Mouse (Mus musculus): ENCODE data around the gene Asb6. TPM values are rescaled to one million over a fixed set of nuclear protein-coding genes. Genes with fewer than 3 reads are reported as not detected.

The Asb6 gene
- polyA plus RNA-seq, 1 experiment from 2014 or later, result 37.8 TPM

- H3K27me3 ChIP-seq, result no peaks in the 10 kb centered on the region
- peak within 1 kb of the TSS; percentile 96 for H3K27ac ChIP-seq (replicated peaks)
- H3K4me3 ChIP-seq (replicated peaks), result no peak within 1 kb of the TSS
- H3K36me3 ChIP-seq, result no peaks in the 10 kb centered on the region
- peak within 1 kb of the TSS; percentile 25; the same call in 1 of the 2 replicates for H3K4me2 ChIP-seq (replicated peaks)
- WGBS, result 47% methylated on average over 8 of the region's 10 CpGs
- 0 out of 2 replicates have a peak within 1 kb of the TSS, but pooled peaks have one; percentile 12 for H3K9ac ChIP-seq
- H3K4me1 ChIP-seq, result peaks cover 54% of the 10 kb centered on the region
- ATAC-seq (ENCODE audit: insufficient number of reproducible peaks, low FRiP score, low TSS enrichment, low read depth), result no peak
- no peaks in the 10 kb centered on the region for H3K9me3 ChIP-seq (replicated peaks)
Measured at GRCm38 (mm10) chr2:30834373-30835022, 4.4 kb upstream of the Asb6 start, which contains the start of gene Prrx2. Gene Prrx2, plus strand, starts transcription at chr2:30834972.

GRCm38 (mm10) chr2:30833644-30834043 is 3.5 kb upstream of the Asb6 start:
- Histone ChIP-seq H3K27ac (replicated peaks) (peak overlapping the region; percentile 96), H3K4me1 (peaks cover 54% of the 10 kb centered on the region)

GRCm38 (mm10) chr2:30829315-30829714 is 818 bp downstream of the Asb6 start:
- Histone ChIP-seq H3K4me2 (replicated peaks) (no peak overlapping the region), H3K9me3 (replicated peaks) (no peaks in the 10 kb centered on the region), H3K4me3 (replicated peaks) (no peak overlapping the region), H3K4me1 (peaks cover 42% of the 10 kb centered on the region), H3K27ac (replicated peaks) (no peak overlapping the region), H3K27me3 (no peaks in the 10 kb centered on the region), H3K36me3 (peaks cover 25% of the 10 kb centered on the region), H3K9ac (no peak overlapping the region)
- no peak for ATAC-seq (ENCODE audit: insufficient number of reproducible peaks, low FRiP score, low TSS enrichment, low read depth)
- 32% methylated on average over 5 of the region's 5 CpGs for WGBS

More at GRCm38 (mm10) chr2:30833644-30834043, 3.5 kb upstream of the Asb6 start:
- 0 out of 2 replicates have a peak overlapping the region, but pooled peaks have one; percentile 12 for H3K9ac ChIP-seq
- peak overlapping the region; percentile 25 for H3K4me2 ChIP-seq (replicated peaks)
- no peaks in the 10 kb centered on the region for H3K36me3 ChIP-seq
- ATAC-seq (ENCODE audit: insufficient number of reproducible peaks, low FRiP score, low TSS enrichment, low read depth), result peak; percentile 68; the same call in 1 of the 2 replicates
- no peaks in the 10 kb centered on the region for H3K9me3 ChIP-seq (replicated peaks)
- no peak overlapping the region for H3K4me3 ChIP-seq (replicated peaks)
- WGBS, result 13% methylated on average over 5 of the region's 5 CpGs
- no peaks in the 10 kb centered on the region for H3K27me3 ChIP-seq

GRCm38 (mm10) chr2:30827749-30828475 is 2.2 kb downstream of the Asb6 start:
- H3K4me3 ChIP-seq (replicated peaks), result peak overlapping the region; percentile 84
- under 1% methylated on average over 63 of the region's 63 CpGs for WGBS
- H3K36me3 ChIP-seq, result peaks cover 39% of the 10 kb centered on the region
- no peaks in the 10 kb centered on the region for H3K27me3 ChIP-seq
- H3K4me2 ChIP-seq (replicated peaks), result peak overlapping the region; percentile 89
- peak overlapping the region; percentile 79 for H3K27ac ChIP-seq (replicated peaks)
- H3K9me3 ChIP-seq (replicated peaks), result no peaks in the 10 kb centered on the region
- ATAC-seq (ENCODE audit: insufficient number of reproducible peaks, low FRiP score, low TSS enrichment, low read depth), result peak; percentile 83
- peak overlapping the region; percentile 93 for H3K9ac ChIP-seq
- H3K4me1 ChIP-seq, result peaks cover 39% of the 10 kb centered on the region

DNA sequence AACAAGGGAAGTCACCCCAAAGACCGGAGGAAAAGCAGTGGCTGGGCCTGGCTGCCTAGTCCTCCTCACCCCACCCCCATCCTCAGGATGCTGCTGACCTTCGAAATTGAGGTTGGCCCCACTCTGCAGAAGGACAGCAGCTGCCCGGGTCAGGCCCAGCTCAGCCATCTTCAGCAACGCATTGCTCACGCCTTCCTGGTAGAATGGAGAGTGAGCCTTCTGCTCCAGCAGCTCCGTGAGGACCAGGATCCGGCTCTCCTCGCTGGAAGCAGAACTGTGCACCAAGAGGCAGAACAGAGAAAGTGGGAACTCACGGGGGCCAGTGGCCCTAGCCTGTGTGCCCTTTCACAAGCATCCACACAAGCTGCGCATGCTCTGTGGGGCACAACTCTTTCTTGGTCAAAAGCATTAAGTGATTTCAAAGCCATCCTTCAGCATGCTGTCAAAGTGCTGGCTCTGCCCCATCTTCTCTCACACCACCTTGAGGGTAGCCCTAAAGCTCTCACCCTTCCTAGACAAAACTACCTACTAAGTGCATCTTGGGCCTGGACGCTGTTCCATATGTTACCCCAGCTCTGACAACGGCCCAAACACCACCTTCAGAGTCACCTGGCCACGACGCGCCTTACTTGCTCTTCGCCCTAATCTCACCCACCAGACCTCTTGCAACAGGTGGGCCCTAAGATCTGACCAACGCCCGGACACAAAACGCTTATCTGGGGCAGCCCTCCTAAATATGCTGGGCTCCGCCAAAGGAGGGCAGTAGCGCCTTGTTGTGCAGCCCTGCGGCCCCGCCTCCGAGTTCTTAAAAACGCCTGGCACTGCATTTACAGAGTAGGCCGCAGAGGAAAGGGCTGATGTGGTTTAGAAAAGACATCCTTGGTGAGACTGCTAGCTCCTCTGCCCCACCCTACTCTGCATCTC is 3.0 kb downstream of the Asb6 start:
- H3K9me3 ChIP-seq (replicated peaks), result no peaks in the 10 kb centered on the region
- WGBS, result 32% methylated on average over 26 of the region's 26 CpGs
- peak overlapping the region; percentile 89 for H3K4me2 ChIP-seq (replicated peaks)
- peaks cover 47% of the 10 kb centered on the region for H3K36me3 ChIP-seq
- no peak for ATAC-seq (ENCODE audit: insufficient number of reproducible peaks, low FRiP score, low TSS enrichment, low read depth)
- peaks cover 43% of the 10 kb centered on the region for H3K4me1 ChIP-seq
- H3K27me3 ChIP-seq, result no peaks in the 10 kb centered on the region
- H3K27ac ChIP-seq (replicated peaks), result peak overlapping the region; percentile 79
- peak overlapping the region; percentile 93 for H3K9ac ChIP-seq
- peak overlapping the region; percentile 84 for H3K4me3 ChIP-seq (replicated peaks)

- H3K27ac ChIP-seq (replicated peaks), result peak overlapping the region; percentile 44; the same call in 1 of the 2 replicates
- no peaks in the 10 kb centered on the region for H3K9me3 ChIP-seq (replicated peaks)
- no peaks in the 10 kb centered on the region for H3K27me3 ChIP-seq
- H3K36me3 ChIP-seq, result peaks cover 79% of the 10 kb centered on the region
- H3K4me2 ChIP-seq (replicated peaks), result no peak overlapping the region
- no peak overlapping the region for H3K4me3 ChIP-seq (replicated peaks)
- ATAC-seq (ENCODE audit: insufficient number of reproducible peaks, low FRiP score, low TSS enrichment, low read depth), result peak; percentile 58
- H3K4me1 ChIP-seq, result peaks cover 40% of the 10 kb centered on the region
- WGBS, result 66% methylated on average over 13 of the region's 13 CpGs
- no peak overlapping the region for H3K9ac ChIP-seq
Measured at GRCm38 (mm10) chr2:30823385-30824153, 6.6 kb downstream of the Asb6 start.

DNA sequence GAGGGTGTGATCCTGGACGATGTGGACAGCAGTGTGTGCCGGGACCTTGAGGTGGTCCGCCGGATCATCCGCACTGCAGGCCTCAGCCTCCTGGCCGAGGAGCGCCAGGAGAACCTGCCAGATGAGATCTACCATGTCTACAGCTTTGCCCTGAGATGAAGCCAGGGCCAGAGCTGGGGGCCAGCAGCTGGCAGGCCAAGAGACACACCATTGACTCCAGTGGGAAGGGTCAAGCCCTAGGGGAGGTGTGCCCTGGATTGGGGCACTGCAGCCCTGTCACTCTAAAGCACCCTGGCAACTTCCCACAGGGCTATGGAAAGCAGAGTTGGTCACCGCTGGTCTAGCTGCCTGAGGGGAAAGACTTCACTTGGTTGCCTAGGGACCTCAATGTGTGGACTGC is 7.7 kb downstream of the Asb6 start:
- Histone ChIP-seq H3K9ac (no peak overlapping the region), H3K27me3 (no peaks in the 10 kb centered on the region), H3K9me3 (replicated peaks) (no peaks in the 10 kb centered on the region), H3K4me1 (peaks cover 34% of the 10 kb centered on the region), H3K4me3 (replicated peaks) (no peak overlapping the region), H3K36me3 (peaks cover 88% of the 10 kb centered on the region), H3K4me2 (replicated peaks) (no peak overlapping the region), H3K27ac (replicated peaks) (no peak overlapping the region; the same call in 1 of the 2 replicates)
- 85% methylated on average over 8 of the region's 8 CpGs for WGBS
- no peak for ATAC-seq (ENCODE audit: insufficient number of reproducible peaks, low FRiP score, low TSS enrichment, low read depth)

GRCm38 (mm10) chr2:30821073-30821472 is 9.1 kb downstream of the Asb6 start:
- Histone ChIP-seq H3K4me2 (replicated peaks) (no peak overlapping the region), H3K36me3 (peaks cover 88% of the 10 kb centered on the region), H3K4me1 (peaks cover 21% of the 10 kb centered on the region), H3K9me3 (replicated peaks) (no peaks in the 10 kb centered on the region), H3K4me3 (replicated peaks) (no peak overlapping the region), H3K27me3 (no peaks in the 10 kb centered on the region), H3K9ac (no peak overlapping the region), H3K27ac (replicated peaks) (no peak overlapping the region)
- 92% methylated on average over 3 of the region's 3 CpGs for WGBS
- ATAC-seq (ENCODE audit: insufficient number of reproducible peaks, low FRiP score, low TSS enrichment, low read depth), result no peak

DNA sequence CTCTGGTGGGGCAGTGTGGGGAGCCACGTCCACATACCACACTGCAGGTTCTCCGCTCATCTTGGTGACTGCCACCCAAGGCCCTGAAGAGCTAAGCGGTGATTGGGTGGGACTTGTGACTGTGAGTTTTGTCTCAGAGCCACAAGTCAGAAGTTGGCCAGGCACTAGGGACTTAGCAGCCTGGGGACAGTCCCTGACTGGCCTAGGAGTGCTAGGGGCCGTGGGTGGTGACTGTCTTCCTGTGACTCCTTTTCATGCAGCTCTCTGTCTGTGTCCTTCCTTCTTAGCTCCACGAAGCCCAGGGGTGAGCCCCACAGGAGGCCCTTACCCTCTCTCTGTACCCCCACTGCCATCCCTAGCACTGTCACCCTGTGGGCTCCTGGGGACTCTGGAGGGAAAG is 10.3 kb downstream of the Asb6 start:
- no peak overlapping the region for H3K27ac ChIP-seq (replicated peaks)
- WGBS, result 97% methylated on average over 5 of the region's 5 CpGs

DNA sequence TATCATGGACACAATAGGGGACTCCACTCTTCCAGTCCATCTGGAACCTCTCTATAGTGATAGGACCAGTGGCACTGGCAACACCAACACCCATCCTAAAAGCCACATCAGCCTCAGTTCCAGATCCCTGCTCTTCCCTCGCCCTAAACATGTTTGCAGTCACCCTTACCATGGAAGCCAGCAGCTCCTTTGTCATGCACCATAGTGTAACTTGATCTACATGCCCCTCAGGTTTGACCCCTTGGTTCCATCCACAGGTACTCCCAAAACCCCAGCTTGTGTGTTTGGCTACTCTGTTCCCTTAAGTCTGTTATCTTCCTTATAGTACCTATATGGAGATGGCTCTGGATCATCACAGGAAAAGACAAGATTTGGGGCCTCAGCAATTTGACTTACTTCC is 13.8 kb downstream of the Asb6 start:
- 83% methylated on average over 1 of the region's 1 CpGs for WGBS
- Histone ChIP-seq H3K4me3 (replicated peaks) (no peak overlapping the region), H3K27ac (replicated peaks) (no peak overlapping the region), H3K4me2 (replicated peaks) (no peak overlapping the region), H3K27me3 (no peaks in the 10 kb centered on the region), H3K36me3 (peaks cover 85% of the 10 kb centered on the region), H3K9ac (no peak overlapping the region), H3K9me3 (replicated peaks) (no peaks in the 10 kb centered on the region), H3K4me1 (no peaks in the 10 kb centered on the region)
- no peak for ATAC-seq (ENCODE audit: insufficient number of reproducible peaks, low FRiP score, low TSS enrichment, low read depth)

More for the DNA sequence above, 10.3 kb downstream of the Asb6 start:
- H3K9ac ChIP-seq, result no peak overlapping the region
- peaks cover 88% of the 10 kb centered on the region for H3K36me3 ChIP-seq
- no peaks in the 10 kb centered on the region for H3K27me3 ChIP-seq
- ATAC-seq (ENCODE audit: insufficient number of reproducible peaks, low FRiP score, low TSS enrichment, low read depth), result no peak
- peaks cover 21% of the 10 kb centered on the region for H3K4me1 ChIP-seq
- no peak overlapping the region for H3K4me3 ChIP-seq (replicated peaks)
- no peak overlapping the region for H3K4me2 ChIP-seq (replicated peaks)
- no peaks in the 10 kb centered on the region for H3K9me3 ChIP-seq (replicated peaks)

Data from embryonic facial prominence, embryonic 15.5 days (tissue).